Mouse (Mus musculus) urinary bladder, postnatal 4 days (tissue): ENCODE data around the gene Crocc.

Experiments
- DNase-seq, 2 experiments: peaks; one replicate each; pipeline ENCODE4 v3.0.0; 2021 to 2022; ENCODE audit warnings: low spot score in 2 of 2

Gene Crocc

GRCm38 (mm10) chr4:140986711-140987395, 73.5 kb downstream of the Crocc start, which contains the start of gene Atp13a2:
Gene Atp13a2, plus strand, starts transcription at chr4:140986873.
- peak; percentile 84 to 93 for DNase-seq

GRCm38 (mm10) chr4:140986024-140986710, 74.2 kb downstream of the Crocc start:
- no peak for DNase-seq

- DNase-seq: no peak
These were observed 75.8 kb downstream of the Crocc start for GRCm38 (mm10) chr4:140984544-140984943.

- DNase-seq: peak in 1 of 2 experiments; percentile 52
These were observed 76.9 kb downstream of the Crocc start for GRCm38 (mm10) chr4:140983442-140983841.

DNA sequence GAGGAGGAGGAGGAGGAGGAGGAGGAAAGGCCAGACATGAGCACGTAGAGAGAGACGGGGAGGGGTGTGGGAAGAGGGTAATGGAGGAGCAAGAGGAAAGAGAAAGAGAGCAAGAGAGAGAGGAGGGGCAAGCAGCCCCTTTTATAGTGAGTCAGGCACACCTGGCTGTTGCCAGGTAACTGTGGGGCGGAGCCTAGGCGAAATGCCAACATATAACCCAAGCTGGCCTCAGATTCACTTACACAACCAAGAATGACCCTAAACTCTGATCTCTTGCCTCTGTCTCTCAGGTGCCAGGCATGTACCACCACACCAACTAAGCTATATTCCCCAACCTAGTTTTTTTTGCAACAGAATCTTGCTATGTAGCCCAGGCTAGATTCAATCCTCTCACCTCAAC, 77.5 kb downstream of the Crocc start:
- DNase-seq: no peak

GRCm38 (mm10) chr4:140981605-140982004, 78.7 kb downstream of the Crocc start:
- no peak for DNase-seq

- DNase-seq: no peak
These were observed 82.3 kb downstream of the Crocc start for GRCm38 (mm10) chr4:140977886-140978692.

- DNase-seq: no peak
These were observed 83.1 kb downstream of the Crocc start for GRCm38 (mm10) chr4:140977278-140977677.

- no peak for DNase-seq
These were observed 85.0 kb downstream of the Crocc start for GRCm38 (mm10) chr4:140975356-140975755.

DNA sequence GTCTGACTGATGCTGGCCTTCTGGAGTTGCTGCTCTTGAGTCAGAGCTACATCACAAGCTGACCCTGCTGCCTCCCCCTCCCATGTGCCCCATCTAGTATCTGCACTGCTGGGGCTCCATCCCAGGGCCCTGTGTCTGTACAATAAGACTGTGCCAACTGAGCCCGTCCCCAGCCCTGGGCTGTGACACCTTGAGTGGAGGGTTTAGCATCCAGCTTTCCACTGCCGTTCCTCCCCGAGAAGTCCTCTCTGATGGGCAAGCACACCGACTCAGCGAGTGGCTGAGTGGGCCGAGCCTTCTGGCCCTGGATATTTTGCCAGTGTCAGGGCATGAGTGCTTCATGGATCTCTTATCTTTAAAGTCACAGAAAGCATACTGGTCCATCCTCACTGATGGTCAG, 85.9 kb downstream of the Crocc start:
- DNase-seq: no peak

- DNase-seq: no peak
These were observed 88.7 kb downstream of the Crocc start for GRCm38 (mm10) chr4:140971691-140972090.

DNA sequence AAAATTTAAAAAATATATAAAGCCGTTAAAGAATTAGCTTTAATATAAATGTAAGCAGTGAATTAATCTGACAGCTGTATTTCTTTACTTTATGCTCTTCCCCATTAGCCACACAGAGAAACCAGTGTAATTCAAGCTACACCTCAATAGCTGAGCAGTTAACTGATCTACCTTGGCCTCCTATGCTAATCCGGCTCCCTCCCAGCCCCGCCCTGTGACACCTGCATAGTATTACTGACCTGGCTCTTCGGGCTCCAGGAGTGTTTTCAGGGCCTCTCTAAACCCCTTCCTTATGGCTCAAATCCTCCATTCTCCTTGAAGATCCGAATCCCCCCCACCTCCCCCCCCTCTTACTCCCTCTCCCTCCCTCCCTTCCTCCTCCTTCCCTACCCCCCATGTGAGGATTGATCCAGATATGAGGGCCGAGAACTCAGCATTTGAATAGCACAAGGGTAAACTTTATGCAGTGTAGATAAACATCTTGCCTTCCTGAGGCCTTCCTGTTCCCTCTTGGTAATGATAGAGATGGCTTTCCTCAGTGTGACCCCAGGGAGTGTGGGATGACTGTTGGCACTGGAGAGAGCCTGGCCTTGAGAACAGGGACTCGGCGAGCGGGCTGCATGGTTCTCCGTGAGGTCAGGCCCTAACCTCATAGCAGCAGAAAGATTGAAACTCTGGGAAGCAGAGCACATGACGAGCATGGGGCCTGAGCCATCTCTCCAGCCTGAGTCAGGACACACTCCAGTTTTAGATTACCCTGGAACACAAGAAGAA, 92.8 kb downstream of the Crocc start:
- no peak for DNase-seq
